Mouse (Mus musculus) A20 (cell line): ENCODE results near the gene Aldh18a1.
A peak's percentile ranks its signal among the peaks of the same experiment; 100 is the strongest.

ENCODE experiments used
- DNase-seq: peaks from one replicate; pipeline ENCODE4 v3.0.0-alpha.2; 2011; ENCODE audit warnings: low read depth, low spot score

Gene Aldh18a1

GRCm38 (mm10) chr19:40526367-40527014 lies 61.8 kb downstream of the Aldh18a1 start:
- no peak for DNase-seq

GRCm38 (mm10) chr19:40523431-40524005 lies 64.7 kb downstream of the Aldh18a1 start:
- no peak for DNase-seq

- DNase-seq: no peak
These were observed 67.9 kb downstream of the Aldh18a1 start for GRCm38 (mm10) chr19:40520403-40520802.

- no peak for DNase-seq
These were observed 69.6 kb downstream of the Aldh18a1 start for GRCm38 (mm10) chr19:40518706-40519105.

- no peak for DNase-seq
These were observed 72.7 kb downstream of the Aldh18a1 start for GRCm38 (mm10) chr19:40515596-40515995.

GRCm38 (mm10) chr19:40514376-40514775 lies 73.9 kb downstream of the Aldh18a1 start:
- no peak for DNase-seq

- DNase-seq: peak; percentile 96
These were observed 74.6 kb downstream of the Aldh18a1 start, which contains the start of gene Sorbs1 for GRCm38 (mm10) chr19:40513632-40514078. Gene Sorbs1, minus strand, starts transcription at chr19:40513779.

- DNase-seq: no peak
These were observed 75.5 kb downstream of the Aldh18a1 start for GRCm38 (mm10) chr19:40512500-40513421.

- no peak for DNase-seq
These were observed 76.5 kb downstream of the Aldh18a1 start for GRCm38 (mm10) chr19:40511679-40512309.

- DNase-seq: no peak
These were observed 77.2 kb downstream of the Aldh18a1 start for GRCm38 (mm10) chr19:40511100-40511439.

GRCm38 (mm10) chr19:40510387-40511099 lies 77.7 kb downstream of the Aldh18a1 start:
- DNase-seq: no peak

- no peak for DNase-seq
These were observed 79.0 kb downstream of the Aldh18a1 start for GRCm38 (mm10) chr19:40509274-40509673.

GRCm38 (mm10) chr19:40508851-40509250 lies 79.4 kb downstream of the Aldh18a1 start:
- DNase-seq: no peak

GRCm38 (mm10) chr19:40506965-40507364 lies 81.3 kb downstream of the Aldh18a1 start:
- DNase-seq: no peak

GRCm38 (mm10) chr19:40504336-40504735 lies 83.9 kb downstream of the Aldh18a1 start:
- DNase-seq: no peak
